In genomic region chr1:172602326-172602725, GRCm38 (mm10) we compare ENCODE assay signal across 27 mouse cellular contexts. TPM values are rescaled to one million over a fixed set of nuclear protein-coding genes. Genes with fewer than 3 reads are reported as not detected.
DNase-seq lines count a peak whose midpoint lies in the region; ATAC-seq lines count a peak whose summit lies in the region.
"Had no signal": no experiment of that assay in that cellular context is flagged by ENCODE, and none has a peak within 500 bp of the region (broad histone marks: within the 10 kb centered on the region; RNA-seq: fewer than 3 reads in every experiment).

Fcrl6 (minus strand) TSS chr1:172602551.

- DNase-seq in forebrain, embryonic 11.5 days (ENCODE audit: low spot score): peak; percentile 40
- peak; percentile 53 for DNase-seq in heart, embryonic 10.5 days (ENCODE audit: low spot score)
- DNase-seq in heart, adult 18-20 months: no peak
- peak; percentile 25 to 49 for DNase-seq in natural killer cell, adult 2 months (ENCODE audit: low spot score in 2 of 2)
- DNase-seq: adrenal gland, adult 8-10 months; adrenal gland, postnatal 14 days; adrenal gland, postnatal 36 days; B cell, adult 2 months; cerebellum, adult 11-12 months; cerebellum, adult 2 months; cerebellum, adult 9-10 months; cerebellum, postnatal 10 days; cerebellum, postnatal 25 days; forebrain, postnatal 0 days had no signal

- no peaks in the 10 kb centered on the region for H3K36me3 ChIP-seq in forebrain, embryonic 11.5 days (ENCODE audit: control insufficient read depth, insufficient read depth, low read length)
- H3K36me3 ChIP-seq in forebrain, embryonic 16.5 days (ENCODE audit: control insufficient read depth, insufficient read depth): no peaks in the 10 kb centered on the region
- no peaks in the 10 kb centered on the region for H3K36me3 ChIP-seq in heart, embryonic 10.5 days
- H3K36me3 ChIP-seq in kidney, embryonic 16.5 days (ENCODE audit: insufficient read depth, low read length): no peaks in the 10 kb centered on the region
- H3K36me3 ChIP-seq: embryonic facial prominence, embryonic 10.5 days; embryonic facial prominence, embryonic 12.5 days; forebrain, embryonic 12.5 days; G1E had no signal

- H3K9me3 ChIP-seq in forebrain, embryonic 11.5 days (ENCODE audit: control insufficient read depth, low read length): no peaks in the 10 kb centered on the region
- H3K9me3 ChIP-seq in forebrain, embryonic 16.5 days (ENCODE audit: control insufficient read depth, low read length): no peaks in the 10 kb centered on the region
- no peaks in the 10 kb centered on the region for H3K9me3 ChIP-seq in heart, embryonic 10.5 days
- H3K9me3 ChIP-seq in kidney, embryonic 16.5 days (ENCODE audit: low read length): no peaks in the 10 kb centered on the region
- H3K9me3 ChIP-seq: embryonic facial prominence, embryonic 10.5 days; embryonic facial prominence, embryonic 12.5 days; forebrain, embryonic 12.5 days had no signal

- no peak within 1 kb of the TSS for H3K9ac ChIP-seq in forebrain, embryonic 11.5 days (ENCODE audit: low read length)
- H3K9ac ChIP-seq in forebrain, embryonic 16.5 days (replicated peaks; ENCODE audit: low read depth, low read length): no peak within 1 kb of the TSS
- no peak within 1 kb of the TSS for H3K9ac ChIP-seq in kidney, embryonic 16.5 days (replicated peaks; ENCODE audit: low read length)
- H3K9ac ChIP-seq: embryonic facial prominence, embryonic 12.5 days; forebrain, embryonic 12.5 days; forebrain, postnatal 0 days had no signal

- H3K27ac ChIP-seq in forebrain, embryonic 11.5 days (ENCODE audit: low read depth, low read length): no peak within 1 kb of the TSS
- H3K27ac ChIP-seq in forebrain, embryonic 16.5 days (ENCODE audit: low read length): no peak within 1 kb of the TSS
- no peak within 1 kb of the TSS for H3K27ac ChIP-seq in heart, embryonic 10.5 days
- no peak within 1 kb of the TSS for H3K27ac ChIP-seq in kidney, embryonic 16.5 days (ENCODE audit: low read length)
- H3K27ac ChIP-seq: embryonic facial prominence, embryonic 10.5 days; embryonic facial prominence, embryonic 12.5 days; forebrain, embryonic 12.5 days had no signal

- H3K27me3 ChIP-seq in forebrain, embryonic 11.5 days (ENCODE audit: control insufficient read depth, insufficient read depth, low read length): no peaks in the 10 kb centered on the region
- no peaks in the 10 kb centered on the region for H3K27me3 ChIP-seq in forebrain, embryonic 16.5 days (replicated peaks; ENCODE audit: control insufficient read depth, insufficient read depth, low read length)
- no peaks in the 10 kb centered on the region for H3K27me3 ChIP-seq in heart, embryonic 10.5 days (ENCODE audit: insufficient read depth, poor library complexity, severe bottlenecking)
- H3K27me3 ChIP-seq in kidney, embryonic 16.5 days (ENCODE audit: insufficient read depth, low read length): no peaks in the 10 kb centered on the region
- H3K27me3 ChIP-seq: embryonic facial prominence, embryonic 12.5 days; forebrain, embryonic 12.5 days had no signal

- no peak for ATAC-seq in forebrain, embryonic 11.5 days (replicated peaks; ENCODE audit: low FRiP score)
- ATAC-seq in forebrain, embryonic 16.5 days: no peak
- ATAC-seq in kidney, embryonic 16.5 days (ENCODE audit: low FRiP score, low TSS enrichment): no peak
- ATAC-seq: activated CD4-positive, CD25-positive, alpha-beta regulatory T cell, adult 4 months; CD4-positive, CD25-positive, alpha-beta regulatory T cell, adult 4 months; forebrain, embryonic 14.5 days; forebrain, postnatal 0 days; Patski had no signal

- WGBS in forebrain, embryonic 11.5 days: 81% methylated on average over 1 of the region's 1 CpGs
- 72% methylated on average over 1 of the region's 1 CpGs for WGBS in forebrain, embryonic 16.5 days
- 42% methylated on average over 1 of the region's 1 CpGs for WGBS in heart, embryonic 10.5 days
- 61% methylated on average over 1 of the region's 1 CpGs for WGBS in kidney, embryonic 16.5 days

- no peak within 1 kb of the TSS for H3K4me2 ChIP-seq in forebrain, embryonic 11.5 days (ENCODE audit: low read depth, low read length, severe bottlenecking)
- no peak within 1 kb of the TSS for H3K4me2 ChIP-seq in forebrain, embryonic 16.5 days (ENCODE audit: low read length)
- no peak within 1 kb of the TSS for H3K4me2 ChIP-seq in kidney, embryonic 16.5 days (replicated peaks; ENCODE audit: low read depth, low read length)
- H3K4me2 ChIP-seq: embryonic facial prominence, embryonic 12.5 days; forebrain, embryonic 12.5 days had no signal

- H3K4me3 ChIP-seq in forebrain, embryonic 11.5 days (ENCODE audit: low read depth, low read length): no peak within 1 kb of the TSS
- H3K4me3 ChIP-seq in forebrain, embryonic 16.5 days (replicated peaks; ENCODE audit: low read length): no peak within 1 kb of the TSS
- no peak within 1 kb of the TSS for H3K4me3 ChIP-seq in heart, embryonic 10.5 days
- H3K4me3 ChIP-seq in kidney, embryonic 16.5 days (ENCODE audit: low read length): no peak within 1 kb of the TSS
- H3K4me3 ChIP-seq: embryonic facial prominence, embryonic 10.5 days; embryonic facial prominence, embryonic 12.5 days; forebrain, embryonic 12.5 days had no signal

- no peaks in the 10 kb centered on the region for H3K4me1 ChIP-seq in forebrain, embryonic 11.5 days (replicated peaks; ENCODE audit: control insufficient read depth, insufficient read depth, low read length)
- H3K4me1 ChIP-seq in forebrain, embryonic 16.5 days (replicated peaks; ENCODE audit: control insufficient read depth, insufficient read depth, low read length): no peaks in the 10 kb centered on the region
- H3K4me1 ChIP-seq in heart, embryonic 10.5 days: no peaks in the 10 kb centered on the region
- H3K4me1 ChIP-seq in kidney, embryonic 16.5 days (ENCODE audit: insufficient read depth, low read length): no peaks in the 10 kb centered on the region
- H3K4me1 ChIP-seq: embryonic facial prominence, embryonic 10.5 days; embryonic facial prominence, embryonic 12.5 days; forebrain, embryonic 12.5 days had no signal

RNA-seq across cellular contexts. Expression of gene Fcrl6, which starts in this region (rescaled TPM):
- polyA plus RNA-seq in forebrain, embryonic 11.5 days (2014; fragmentation: Nextera tagmentation; extraction: Ambion mirVana): 0.19 TPM in 1 of 2 replicates, not detected in the other
- polyA plus RNA-seq in forebrain, embryonic 16.5 days (2015; fragmentation: Nextera tagmentation; extraction: Ambion mirVana): not detected in 2 replicates
- polyA plus RNA-seq in heart, embryonic 10.5 days (2016; fragmentation: Nextera tagmentation; extraction: Ambion mirVana): not detected in 2 replicates
- not detected for total RNA-seq in heart, adult 18-20 months (2021)
- not detected in 2 replicates for polyA plus RNA-seq in kidney, embryonic 16.5 days (2015; fragmentation: Nextera tagmentation; extraction: Ambion mirVana)
- total RNA-seq: adrenal gland, adult 18-20 months; adrenal gland, adult 8-10 months; adrenal gland, postnatal 14 days; adrenal gland, postnatal 36 days; CH12.LX; forebrain, postnatal 0 days; G1E had no signal
- polyA plus RNA-seq: activated CD4-positive, CD25-positive, alpha-beta regulatory T cell, adult 4 months; CD4-positive, CD25-positive, alpha-beta regulatory T cell, adult 4 months; cortical plate, adult 2 months; forebrain, embryonic 14.5 days; G1E; Patski had no signal

Comparison
In these comparisons a context has a peak if more than half of its experiments do, and no peak if none do; other contexts are left out.
1. Peak in DNase-seq in forebrain, embryonic 11.5 days; RNA of the gene not detected or under 1 TPM.
2. Peak in DNase-seq in heart, embryonic 10.5 days; RNA of the gene not detected or under 1 TPM.
3. DNase-seq: peak in natural killer cell, adult 2 months (2 of 2); none in heart, adult 18-20 months (0 of 2).